Mouse (Mus musculus): ENCODE measurements around the gene Lemd2. TPM values are rescaled to one million over a fixed set of nuclear protein-coding genes. Genes with fewer than 3 reads are reported as not detected.

Gene Lemd2
- polyA plus RNA-seq, 1 experiment from 2014 or later = 16.8 TPM

DNA sequence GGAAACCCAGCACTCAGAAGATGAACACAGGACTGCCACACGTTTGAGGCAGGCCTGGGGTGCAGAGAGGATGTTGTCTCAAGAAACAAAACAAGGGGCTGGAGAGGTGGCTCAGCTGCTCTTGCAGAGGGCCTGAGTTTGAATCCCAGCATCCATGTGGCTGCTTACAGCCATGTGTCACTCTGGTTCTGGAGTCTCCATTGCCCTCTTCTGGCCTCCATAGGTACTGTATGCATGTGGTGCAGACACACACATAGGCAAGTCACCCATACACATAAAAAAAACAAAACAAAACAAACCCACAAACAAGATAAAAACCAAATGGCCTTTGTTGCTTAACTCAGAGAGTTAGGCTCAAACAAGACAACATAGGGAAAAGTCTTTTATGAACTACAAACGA, 2.3 kb downstream of the Lemd2 start:
- H3K36me3 ChIP-seq = peaks cover 55% of the 10 kb centered on the region
- H3K9ac ChIP-seq = no peak overlapping the region
- H3K27ac ChIP-seq (ENCODE audit: poor library complexity, severe bottlenecking) = no peak overlapping the region
- H3K4me1 ChIP-seq (replicated peaks) = peaks cover 22% of the 10 kb centered on the region
- H3K4me3 ChIP-seq = no peak overlapping the region
- WGBS = 90% methylated on average over 2 of the region's 2 CpGs
- no peak for ATAC-seq (ENCODE audit: insufficient number of reproducible peaks, low FRiP score)
- 0 out of 2 replicates have a peak, but pooled peaks cover 3% of the 10 kb centered on the region for H3K27me3 ChIP-seq (replicated peaks)
- H3K9me3 ChIP-seq (replicated peaks) = no peaks in the 10 kb centered on the region; the same call in 1 of the 2 replicates
- H3K4me2 ChIP-seq = no peak overlapping the region

- Histone ChIP-seq H3K36me3 (peaks cover 67% of the 10 kb centered on the region), H3K27me3 (replicated peaks) (0 out of 2 replicates have a peak, but pooled peaks cover 3% of the 10 kb centered on the region), H3K9ac (no peak overlapping the region), H3K4me1 (replicated peaks) (peaks cover 22% of the 10 kb centered on the region), H3K4me2 (no peak overlapping the region), H3K27ac (ENCODE audit: poor library complexity, severe bottlenecking) (no peak overlapping the region), H3K9me3 (replicated peaks) (no peaks in the 10 kb centered on the region; the same call in 1 of the 2 replicates), H3K4me3 (no peak overlapping the region)
- 87% methylated on average over 11 of the region's 11 CpGs for WGBS
- ATAC-seq (ENCODE audit: insufficient number of reproducible peaks, low FRiP score) = no peak
These were observed 3.5 kb downstream of the Lemd2 start for GRCm38 (mm10) chr17:27200801-27201200.

- no peaks in the 10 kb centered on the region; the same call in 1 of the 2 replicates for H3K9me3 ChIP-seq (replicated peaks)
- no peak overlapping the region for H3K9ac ChIP-seq
- H3K27me3 ChIP-seq (replicated peaks) = no peaks in the 10 kb centered on the region
- peaks cover 28% of the 10 kb centered on the region for H3K4me1 ChIP-seq (replicated peaks)
- no peak overlapping the region for H3K4me3 ChIP-seq
- H3K27ac ChIP-seq (ENCODE audit: poor library complexity, severe bottlenecking) = no peak overlapping the region
- 37% methylated on average over 7 of the region's 7 CpGs for WGBS
- ATAC-seq (ENCODE audit: insufficient number of reproducible peaks, low FRiP score) = no peak
- peaks cover 76% of the 10 kb centered on the region for H3K36me3 ChIP-seq
- H3K4me2 ChIP-seq = no peak overlapping the region
These were observed 4.4 kb downstream of the Lemd2 start for GRCm38 (mm10) chr17:27199864-27200263.

- WGBS = 95% methylated on average over 9 of the region's 9 CpGs
- no peak overlapping the region for H3K4me3 ChIP-seq
- peaks cover 83% of the 10 kb centered on the region for H3K36me3 ChIP-seq
- no peak overlapping the region for H3K9ac ChIP-seq
- no peaks in the 10 kb centered on the region; the same call in 1 of the 2 replicates for H3K9me3 ChIP-seq (replicated peaks)
- peaks cover 34% of the 10 kb centered on the region for H3K4me1 ChIP-seq (replicated peaks)
- no peak for ATAC-seq (ENCODE audit: insufficient number of reproducible peaks, low FRiP score)
- no peaks in the 10 kb centered on the region for H3K27me3 ChIP-seq (replicated peaks)
- no peak overlapping the region for H3K27ac ChIP-seq (ENCODE audit: poor library complexity, severe bottlenecking)
- H3K4me2 ChIP-seq = no peak overlapping the region
These were observed 5.1 kb downstream of the Lemd2 start for GRCm38 (mm10) chr17:27199205-27199604.

DNA sequence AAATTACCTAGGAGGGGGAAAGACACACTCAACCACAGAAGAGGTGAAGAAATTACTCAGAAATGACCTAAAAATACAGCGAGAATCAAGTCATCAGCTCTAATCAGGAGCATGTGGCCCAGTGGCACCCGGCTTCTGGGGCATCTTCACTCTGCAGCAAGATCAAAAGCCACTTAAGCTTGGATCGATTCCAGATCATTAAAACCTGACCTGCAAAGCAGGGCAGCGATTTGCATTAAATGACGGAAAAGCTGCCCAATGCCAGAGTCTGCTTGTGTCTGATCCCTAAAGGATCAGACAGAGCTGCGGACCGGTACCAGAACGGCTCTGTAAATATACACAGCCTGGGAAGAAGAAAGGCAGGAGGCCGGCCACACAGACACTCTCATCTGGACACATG, 8.1 kb downstream of the Lemd2 start:
- peaks cover 24% of the 10 kb centered on the region for H3K4me1 ChIP-seq (replicated peaks)
- WGBS = 85% methylated on average over 9 of the region's 9 CpGs
- H3K9me3 ChIP-seq (replicated peaks) = no peaks in the 10 kb centered on the region
- ATAC-seq (ENCODE audit: insufficient number of reproducible peaks, low FRiP score) = no peak
- H3K36me3 ChIP-seq = peaks cover 99% of the 10 kb centered on the region
- no peak overlapping the region for H3K27ac ChIP-seq (ENCODE audit: poor library complexity, severe bottlenecking)
- no peak overlapping the region for H3K4me3 ChIP-seq
- H3K9ac ChIP-seq = no peak overlapping the region
- H3K27me3 ChIP-seq (replicated peaks) = no peaks in the 10 kb centered on the region
- H3K4me2 ChIP-seq = no peak overlapping the region

- Histone ChIP-seq H3K9ac (no peak overlapping the region), H3K9me3 (replicated peaks) (no peaks in the 10 kb centered on the region), H3K4me3 (no peak overlapping the region), H3K4me1 (replicated peaks) (peaks cover 13% of the 10 kb centered on the region), H3K27ac (ENCODE audit: poor library complexity, severe bottlenecking) (peak overlapping the region; percentile 34; the same call in 1 of the 2 replicates), H3K27me3 (replicated peaks) (no peaks in the 10 kb centered on the region), H3K36me3 (peaks cover 96% of the 10 kb centered on the region), H3K4me2 (no peak overlapping the region)
- peak; percentile 19; the same call in 1 of the 2 replicates for ATAC-seq (ENCODE audit: insufficient number of reproducible peaks, low FRiP score)
- 63% methylated on average over 20 of the region's 20 CpGs for WGBS
These were observed 9.7 kb downstream of the Lemd2 start for GRCm38 (mm10) chr17:27194258-27195185.

GRCm38 (mm10) chr17:27191804-27192203, 12.5 kb downstream of the Lemd2 start:
- Histone ChIP-seq H3K9me3 (replicated peaks) (no peaks in the 10 kb centered on the region), H3K27ac (ENCODE audit: poor library complexity, severe bottlenecking) (no peak overlapping the region)
- no peak for ATAC-seq (ENCODE audit: insufficient number of reproducible peaks, low FRiP score)

DNA sequence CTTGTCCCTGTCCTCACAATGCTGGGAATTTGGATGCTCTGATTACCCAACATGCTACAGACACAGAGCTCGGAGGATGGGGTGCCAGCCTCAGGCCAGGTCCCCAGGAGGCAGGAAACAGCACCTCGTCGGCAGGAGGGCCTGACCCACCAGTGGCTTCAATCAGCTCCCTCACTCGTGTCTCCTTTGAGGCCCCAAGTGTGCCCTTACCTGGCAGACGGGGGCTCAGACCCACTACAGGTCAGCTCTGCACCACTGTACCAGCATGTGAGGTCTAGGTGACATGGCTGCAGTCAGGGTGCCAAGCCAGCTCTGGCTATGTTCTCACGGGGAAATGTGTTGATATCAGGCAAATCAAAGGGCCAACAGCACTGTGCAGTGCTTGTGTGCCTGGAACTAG, 13.1 kb downstream of the Lemd2 start:
- H3K36me3 ChIP-seq = peaks cover 64% of the 10 kb centered on the region
- H3K9ac ChIP-seq = no peak overlapping the region
- H3K4me3 ChIP-seq = no peak overlapping the region
- no peak overlapping the region for H3K4me2 ChIP-seq
- H3K4me1 ChIP-seq (replicated peaks) = peaks cover 17% of the 10 kb centered on the region
- H3K9me3 ChIP-seq (replicated peaks) = no peaks in the 10 kb centered on the region
- H3K27ac ChIP-seq (ENCODE audit: poor library complexity, severe bottlenecking) = no peak overlapping the region
- no peak for ATAC-seq (ENCODE audit: insufficient number of reproducible peaks, low FRiP score)
- H3K27me3 ChIP-seq (replicated peaks) = peaks cover 5% of the 10 kb centered on the region; the same call in 1 of the 2 replicates
- 82% methylated on average over 6 of the region's 6 CpGs for WGBS

More at GRCm38 (mm10) chr17:27191804-27192203, 12.5 kb downstream of the Lemd2 start:
- peaks cover 5% of the 10 kb centered on the region; the same call in 1 of the 2 replicates for H3K27me3 ChIP-seq (replicated peaks)
- peaks cover 17% of the 10 kb centered on the region for H3K4me1 ChIP-seq (replicated peaks)
- H3K4me2 ChIP-seq = no peak overlapping the region
- peaks cover 70% of the 10 kb centered on the region for H3K36me3 ChIP-seq
- no peak overlapping the region for H3K9ac ChIP-seq
- 68% methylated on average over 5 of the region's 5 CpGs for WGBS
- no peak overlapping the region for H3K4me3 ChIP-seq

GRCm38 (mm10) chr17:27189640-27190216, 14.5 kb downstream of the Lemd2 start:
- Histone ChIP-seq H3K4me1 (replicated peaks) (peaks cover 9% of the 10 kb centered on the region; the same call in 1 of the 2 replicates), H3K9ac (no peak overlapping the region), H3K36me3 (peaks cover 49% of the 10 kb centered on the region), H3K4me3 (no peak overlapping the region), H3K27me3 (replicated peaks) (peaks cover 5% of the 10 kb centered on the region; the same call in 1 of the 2 replicates), H3K9me3 (replicated peaks) (no peaks in the 10 kb centered on the region), H3K27ac (ENCODE audit: poor library complexity, severe bottlenecking) (no peak overlapping the region), H3K4me2 (no peak overlapping the region)
- ATAC-seq (ENCODE audit: insufficient number of reproducible peaks, low FRiP score) = no peak
- WGBS = 45% methylated on average over 10 of the region's 10 CpGs

DNA sequence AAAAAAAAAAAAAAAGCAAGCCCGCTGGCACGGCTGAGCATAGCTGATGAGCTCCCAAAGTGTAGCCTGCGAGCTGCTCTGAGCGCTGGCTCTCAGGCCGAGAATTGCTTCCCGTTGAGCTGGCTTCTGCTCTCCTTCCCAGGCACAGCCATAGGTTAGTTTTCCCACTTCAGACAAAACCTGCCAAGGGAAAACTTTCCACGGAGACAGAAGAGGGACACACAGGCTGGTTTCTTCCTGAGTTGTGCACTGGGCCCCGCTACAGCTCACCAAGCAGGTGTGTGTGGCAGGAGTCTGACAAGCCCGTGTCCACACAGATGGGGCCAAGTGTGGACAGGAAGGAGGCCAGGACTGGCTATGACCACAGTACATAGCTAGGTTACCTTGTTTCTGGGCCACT, 15.4 kb downstream of the Lemd2 start:
- H3K4me3 ChIP-seq = no peak overlapping the region
- 0 out of 2 replicates have a peak, but pooled peaks cover 5% of the 10 kb centered on the region for H3K4me1 ChIP-seq (replicated peaks)
- H3K9me3 ChIP-seq (replicated peaks) = no peaks in the 10 kb centered on the region
- H3K27ac ChIP-seq (ENCODE audit: poor library complexity, severe bottlenecking) = no peak overlapping the region
- WGBS = 68% methylated on average over 9 of the region's 9 CpGs
- no peak overlapping the region for H3K9ac ChIP-seq
- H3K27me3 ChIP-seq (replicated peaks) = peaks cover 5% of the 10 kb centered on the region; the same call in 1 of the 2 replicates
- no peak for ATAC-seq (ENCODE audit: insufficient number of reproducible peaks, low FRiP score)
- peaks cover 41% of the 10 kb centered on the region for H3K36me3 ChIP-seq
- no peak overlapping the region for H3K4me2 ChIP-seq

GRCm38 (mm10) chr17:27187059-27187458, 17.2 kb downstream of the Lemd2 start:
- Histone ChIP-seq H3K36me3 (peaks cover 23% of the 10 kb centered on the region), H3K4me3 (no peak overlapping the region), H3K27ac (ENCODE audit: poor library complexity, severe bottlenecking) (no peak overlapping the region), H3K9me3 (replicated peaks) (no peaks in the 10 kb centered on the region), H3K27me3 (replicated peaks) (peaks cover 5% of the 10 kb centered on the region; the same call in 1 of the 2 replicates), H3K9ac (no peak overlapping the region), H3K4me1 (replicated peaks) (0 out of 2 replicates have a peak, but pooled peaks cover 5% of the 10 kb centered on the region), H3K4me2 (no peak overlapping the region)
- WGBS = 52% methylated on average over 5 of the region's 5 CpGs
- ATAC-seq (ENCODE audit: insufficient number of reproducible peaks, low FRiP score) = no peak

Data from heart, embryonic 12.5 days (tissue).